Comparison of ENCODE assay signal across 11 mouse cellular contexts in the genomic region with DNA sequence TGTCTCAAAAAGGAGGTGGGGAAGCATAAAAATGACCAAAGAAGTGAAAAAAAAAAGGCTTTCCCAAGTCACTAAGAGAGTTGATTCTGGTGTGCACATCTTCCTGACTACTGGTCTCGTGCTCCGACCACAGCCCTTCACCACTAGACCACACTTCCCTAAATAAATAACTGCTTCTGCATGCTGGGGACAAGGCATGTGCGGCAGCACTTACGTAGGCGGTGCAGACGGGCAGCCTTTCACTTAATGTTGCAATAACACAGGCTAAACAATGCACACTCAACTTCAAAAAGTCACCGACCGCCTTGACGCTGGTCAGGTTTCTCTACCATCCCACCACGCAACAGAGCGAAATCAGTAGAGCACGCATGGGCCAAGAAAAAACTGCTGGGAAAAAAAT. TPM values are rescaled to one million over a fixed set of nuclear protein-coding genes. Genes with fewer than 3 reads are reported as not detected.
DNase-seq lines count a peak whose midpoint lies in the region; ATAC-seq lines count a peak whose summit lies in the region.
"Had no signal": no experiment of that assay in that cellular context is flagged by ENCODE, and none has a peak within 500 bp of the region (broad histone marks: within the 10 kb centered on the region; RNA-seq: fewer than 3 reads in every experiment).

No protein-coding gene starts in this region.

- peak; percentile 75 for ATAC-seq in common myeloid progenitor, adult 5-6 weeks (replicated peaks; ENCODE audit: low read depth, poor library complexity, severe bottlenecking)
- ATAC-seq in kidney, embryonic 14.5 days (ENCODE audit: low FRiP score, low TSS enrichment): no peak

- 0 out of 2 replicates have a peak, but pooled peaks cover 2% of the 10 kb centered on the region for H3K27me3 ChIP-seq in kidney, embryonic 14.5 days (ENCODE audit: control insufficient read depth, insufficient read depth, low read length)
- H3K27me3 ChIP-seq: limb, embryonic 15.5 days had no signal

- no peaks in the 10 kb centered on the region for H3K36me3 ChIP-seq in kidney, embryonic 14.5 days (ENCODE audit: control insufficient read depth, insufficient read depth, low read length)
- H3K36me3 ChIP-seq: embryonic facial prominence, embryonic 12.5 days; heart, embryonic 10.5 days; limb, embryonic 15.5 days had no signal

- no peak overlapping the region for H3K4me2 ChIP-seq in kidney, embryonic 14.5 days (replicated peaks; ENCODE audit: low read depth, low read length)
- H3K4me2 ChIP-seq: embryonic facial prominence, embryonic 12.5 days; limb, embryonic 15.5 days had no signal

- H3K9ac ChIP-seq in kidney, embryonic 14.5 days (ENCODE audit: low read depth, low read length): no peak overlapping the region
- H3K9ac ChIP-seq: embryonic facial prominence, embryonic 12.5 days; limb, embryonic 15.5 days had no signal

- no peak overlapping the region for H3K27ac ChIP-seq in kidney, embryonic 14.5 days (ENCODE audit: low read depth, low read length)
- H3K27ac ChIP-seq: embryonic facial prominence, embryonic 12.5 days; heart, embryonic 10.5 days; layer of hippocampus, adult 2 months; limb, embryonic 15.5 days had no signal

- H3K9me3 ChIP-seq in kidney, embryonic 14.5 days (ENCODE audit: control insufficient read depth, low read length): no peaks in the 10 kb centered on the region
- H3K9me3 ChIP-seq: embryonic facial prominence, embryonic 12.5 days; heart, embryonic 10.5 days; limb, embryonic 15.5 days had no signal

- peaks cover 5% of the 10 kb centered on the region; the same call in 1 of the 2 replicates for H3K4me1 ChIP-seq in kidney, embryonic 14.5 days (ENCODE audit: control insufficient read depth, insufficient read depth, low read length)

- 77% methylated on average over 12 of the region's 12 CpGs for WGBS in kidney, embryonic 14.5 days

- H3K4me3 ChIP-seq in kidney, embryonic 14.5 days (ENCODE audit: low read length): no peak overlapping the region
- H3K4me3 ChIP-seq: embryonic facial prominence, embryonic 12.5 days; heart, embryonic 10.5 days; layer of hippocampus, adult 2 months; limb, embryonic 15.5 days had no signal

- DNase-seq in spleen, postnatal 36 days (ENCODE audit: low spot score in 2 of 2): peak; percentile 58 to 72
- no peak for DNase-seq in spleen, postnatal 10 days (ENCODE audit: low spot score in 2 of 2)
- peak; percentile 67 to 77 for DNase-seq in lung, postnatal 4 days
- no peak for DNase-seq in left cerebral cortex, adult 8-10 months (ENCODE audit: low spot score in 2 of 2)
- no peak for DNase-seq in adrenal gland, postnatal 36 days

RNA-seq across cellular contexts. Expression of gene Fos, which starts 5.0 kb away (rescaled TPM):
- total RNA-seq in common myeloid progenitor, adult 5-6 weeks (2017): 421 and 492 TPM in 2 replicates
- polyA plus RNA-seq in kidney, embryonic 14.5 days (2014; fragmentation: Nextera tagmentation; extraction: Ambion mirVana): 1.6 and 3.0 TPM in 2 replicates
- total RNA-seq in left cerebral cortex, adult 8-10 months (2022): 10 to 100 TPM in 3 of 4 experiments, 1 to 10 TPM in 1; 5.8 to 37.3 (median 25.8) TPM
- total RNA-seq in adrenal gland, postnatal 36 days (2021): 10 to 100 TPM in 1 of 2 experiments, 1 to 10 TPM in 1; 8.4 to 18.8 TPM

Comparison
In these comparisons a context has a peak if more than half of its experiments do, and no peak if none do; other contexts are left out.
1. DNase-seq: peak in spleen, postnatal 36 days (2 of 2) and lung, postnatal 4 days (2 of 2); none in spleen, postnatal 10 days (0 of 2), left cerebral cortex, adult 8-10 months (0 of 2) and adrenal gland, postnatal 36 days (0 of 2).
2. RNA of gene Fos, which starts 5.0 kb away (total RNA-seq): 421 to 492 TPM in common myeloid progenitor, adult 5-6 weeks; 5.8 to 37.3 TPM in left cerebral cortex, adult 8-10 months and 8.4 to 18.8 TPM in adrenal gland, postnatal 36 days; every median in the first group is over 10 times any median in the second.